Mouse (Mus musculus) heart, postnatal 0 days (tissue): ENCODE results near the gene Stk38l.

Source experiments
- CTCF ChIP-seq: IDR thresholded peaks from 2 replicates; pipeline ENCODE4 v1.5.1; 2016; ENCODE audit warnings: antibody characterized with exemption, control low read depth, low read depth
- EP300 ChIP-seq: IDR thresholded peaks from 2 replicates; pipeline ENCODE4 v1.6.1; 2016; ENCODE audit warnings: antibody characterized with exemption, low read depth

DNA sequence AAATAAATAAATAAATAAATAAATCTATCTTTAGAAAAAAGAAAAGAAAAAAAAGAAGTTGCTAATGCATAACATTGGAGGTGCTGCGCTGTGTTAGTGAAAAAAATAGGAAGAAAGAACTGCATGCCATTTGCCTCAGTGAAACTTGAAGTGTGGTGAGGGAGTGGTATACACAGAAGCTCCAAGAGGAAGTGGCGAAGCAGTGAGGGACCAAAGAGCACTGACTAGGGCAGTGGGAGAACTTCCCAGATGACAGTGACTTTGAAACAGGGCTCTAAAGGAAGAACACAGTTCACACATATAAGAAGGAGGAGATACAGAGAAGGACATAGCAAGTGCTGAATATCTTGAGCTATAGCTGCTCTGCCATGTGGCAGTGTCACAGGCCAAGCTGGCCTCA lies 34.2 kb downstream of the Stk38l start:
- TF ChIP-seq CTCF (no peak), EP300 (no peak)
